8 mouse cellular contexts compared by ENCODE assay signal in the genomic region with DNA sequence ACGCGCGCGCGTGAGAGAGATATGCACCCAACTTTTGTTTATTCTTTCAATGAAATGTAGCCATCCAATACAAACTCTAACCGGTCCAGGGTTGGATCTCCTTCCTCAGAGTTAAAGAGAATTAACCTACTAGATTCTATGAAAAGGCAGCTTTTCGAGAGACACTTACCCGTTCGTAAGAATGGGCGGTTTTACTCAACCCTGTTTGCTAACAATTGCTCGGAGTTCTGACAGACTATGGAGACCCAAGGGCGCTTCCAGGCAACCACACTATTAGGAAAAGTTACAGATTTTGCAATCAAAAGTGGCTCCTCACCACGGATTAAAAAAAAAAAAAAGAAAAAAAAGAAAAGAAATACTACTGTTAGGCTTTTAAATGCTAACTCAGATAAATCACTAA. TPM values are rescaled to one million over a fixed set of nuclear protein-coding genes. Genes with fewer than 3 reads are reported as not detected.
DNase-seq lines count a peak whose midpoint lies in the region; ATAC-seq and TF ChIP-seq lines count a peak whose summit lies in the region.

No protein-coding gene starts in this region.

- peak overlapping the region; percentile 74 for H3K4me2 ChIP-seq in forebrain, embryonic 11.5 days (ENCODE audit: low read depth, low read length, severe bottlenecking)
- H3K4me2 ChIP-seq in limb, embryonic 14.5 days (replicated peaks; ENCODE audit: low read depth, low read length, severe bottlenecking), result peak overlapping the region; percentile 67
- peak overlapping the region; percentile 67 for H3K4me2 ChIP-seq in neural tube, embryonic 15.5 days

- peak overlapping the region; percentile 86; the same call in 1 of the 2 replicates for H3K9ac ChIP-seq in forebrain, embryonic 11.5 days (ENCODE audit: low read length)
- H3K9ac ChIP-seq in limb, embryonic 14.5 days (ENCODE audit: low read depth, low read length, severe bottlenecking), result peak overlapping the region; percentile 93
- no peak overlapping the region for H3K9ac ChIP-seq in neural tube, embryonic 15.5 days (replicated peaks)

- no peak for TF ChIP-seq POLR2A in lung, adult 2 months (IDR thresholded peaks at IDR 0.05; ENCODE audit: borderline replicate concordance, extremely low read depth, low read depth, low read length)
- no peak for TF ChIP-seq POLR2A in limb, embryonic 14.5 days (IDR thresholded peaks at IDR 0.05; ENCODE audit: borderline replicate concordance, extremely low read depth, insufficient read depth, insufficient read length)

- DNase-seq in lung, adult 2 months, result no peak
- DNase-seq in lung, postnatal 25 days (ENCODE audit: low spot score), result no peak
- peak; percentile 54 for DNase-seq in forebrain, embryonic 11.5 days (ENCODE audit: low spot score)
- DNase-seq in limb, embryonic 14.5 days (ENCODE audit: low spot score), result no peak
- no peak for DNase-seq in layer of hippocampus, adult 9-10 months (ENCODE audit: low spot score)
- no peak for DNase-seq in yolk sac, embryonic 10.5 days (ENCODE audit: low spot score)

- no peak for ATAC-seq in forebrain, embryonic 11.5 days (replicated peaks; ENCODE audit: low FRiP score)
- no peak for ATAC-seq in limb, embryonic 14.5 days (ENCODE audit: low FRiP score, low read depth)
- no peak for ATAC-seq in neural tube, embryonic 15.5 days (ENCODE audit: low FRiP score)
- no peak for ATAC-seq in megakaryocyte, adult 5-6 weeks (ENCODE audit: poor library complexity, severe bottlenecking)

- no peak for TF ChIP-seq CTCF in lung, adult 2 months (IDR thresholded peaks at IDR 0.05; ENCODE audit: insufficient read depth, low read length)

- no peaks in the 10 kb centered on the region for H3K27me3 ChIP-seq in forebrain, embryonic 11.5 days (ENCODE audit: control insufficient read depth, insufficient read depth, low read length)
- no peaks in the 10 kb centered on the region for H3K27me3 ChIP-seq in limb, embryonic 14.5 days (ENCODE audit: control insufficient read depth, insufficient read depth, low read length)
- no peaks in the 10 kb centered on the region for H3K27me3 ChIP-seq in neural tube, embryonic 15.5 days (replicated peaks)

- H3K4me3 ChIP-seq in lung, adult 2 months (replicated peaks; ENCODE audit: extremely low read depth, low read depth, low read length), result peak overlapping the region; percentile 29
- peak overlapping the region; percentile 80 for H3K4me3 ChIP-seq in forebrain, embryonic 11.5 days (ENCODE audit: low read depth, low read length)
- peak overlapping the region; percentile 85 for H3K4me3 ChIP-seq in limb, embryonic 14.5 days (replicated peaks; ENCODE audit: low read length)
- peak overlapping the region; percentile 73 for H3K4me3 ChIP-seq in neural tube, embryonic 15.5 days (replicated peaks)

- H3K4me1 ChIP-seq in lung, adult 2 months (ENCODE audit: control insufficient read depth, insufficient read depth, low read length), result no peaks in the 10 kb centered on the region
- no peaks in the 10 kb centered on the region for H3K4me1 ChIP-seq in forebrain, embryonic 11.5 days (replicated peaks; ENCODE audit: control insufficient read depth, insufficient read depth, low read length)
- H3K4me1 ChIP-seq in limb, embryonic 14.5 days (ENCODE audit: control insufficient read depth, insufficient read depth, low read length), result peaks cover 8% of the 10 kb centered on the region; the same call in 1 of the 2 replicates
- H3K4me1 ChIP-seq in neural tube, embryonic 15.5 days, result peaks cover 6% of the 10 kb centered on the region; the same call in 1 of the 2 replicates

- 15% methylated on average over 13 of the region's 13 CpGs for WGBS in lung, adult 2 months
- WGBS in forebrain, embryonic 11.5 days, result 3% methylated on average over 13 of the region's 13 CpGs
- WGBS in limb, embryonic 14.5 days, result 4% methylated on average over 13 of the region's 13 CpGs
- 4% methylated on average over 13 of the region's 13 CpGs for WGBS in neural tube, embryonic 15.5 days

- H3K9me3 ChIP-seq in forebrain, embryonic 11.5 days (ENCODE audit: control insufficient read depth, low read length), result no peaks in the 10 kb centered on the region
- H3K9me3 ChIP-seq in limb, embryonic 14.5 days (ENCODE audit: control insufficient read depth, low read length), result no peaks in the 10 kb centered on the region
- no peaks in the 10 kb centered on the region for H3K9me3 ChIP-seq in neural tube, embryonic 15.5 days (replicated peaks)

- no peaks in the 10 kb centered on the region for H3K36me3 ChIP-seq in forebrain, embryonic 11.5 days (ENCODE audit: control insufficient read depth, insufficient read depth, low read length)
- no peaks in the 10 kb centered on the region for H3K36me3 ChIP-seq in limb, embryonic 14.5 days (ENCODE audit: control insufficient read depth, insufficient read depth, low read length)
- H3K36me3 ChIP-seq in neural tube, embryonic 15.5 days, result no peaks in the 10 kb centered on the region

- H3K27ac ChIP-seq in forebrain, embryonic 11.5 days (ENCODE audit: low read depth, low read length), result no peak overlapping the region
- peak overlapping the region; percentile 97 for H3K27ac ChIP-seq in limb, embryonic 14.5 days (replicated peaks; ENCODE audit: low read depth, low read length)
- no peak overlapping the region for H3K27ac ChIP-seq in neural tube, embryonic 15.5 days (replicated peaks)

RNA-seq across cellular contexts. Expression of gene Dse, which starts 0.5 kb away (rescaled TPM):
- polyA plus RNA-seq in lung, adult 2 months (2012; rRNA removed), result 12.4 and 16.2 TPM in 2 replicates
- polyA plus RNA-seq in forebrain, embryonic 11.5 days (2014; fragmentation: Nextera tagmentation; extraction: Ambion mirVana), result 16.5 and 17.8 TPM in 2 replicates
- 30.8 and 38.8 TPM in 2 replicates for polyA plus RNA-seq in limb, embryonic 14.5 days (2012; rRNA removed)
- 49.8 and 50.6 TPM in 2 replicates for polyA plus RNA-seq in limb, embryonic 14.5 days (2014; fragmentation: Nextera tagmentation; extraction: Ambion mirVana)
- 7.9 and 9.2 TPM in 2 replicates for polyA plus RNA-seq in neural tube, embryonic 15.5 days (2015; fragmentation: Nextera tagmentation; extraction: Ambion mirVana)
- 21.7 and 26.5 TPM in 2 replicates for total RNA-seq in megakaryocyte, adult 5-6 weeks (2015)
- 28.5 and 32.6 TPM in 2 replicates for total RNA-seq in megakaryocyte, adult 5-6 weeks (2017)

Comparison
In these comparisons a context has a peak if more than half of its experiments do, and no peak if none do; other contexts are left out.
1. H3K4me3 ChIP-seq: peak in every context shown above with its lines; median percentile 85 in limb, embryonic 14.5 days; 80 in forebrain, embryonic 11.5 days; 73 in neural tube, embryonic 15.5 days; 29 in lung, adult 2 months.